Mouse (Mus musculus): ENCODE results near the gene Srarp.

Srarp gene

DNA sequence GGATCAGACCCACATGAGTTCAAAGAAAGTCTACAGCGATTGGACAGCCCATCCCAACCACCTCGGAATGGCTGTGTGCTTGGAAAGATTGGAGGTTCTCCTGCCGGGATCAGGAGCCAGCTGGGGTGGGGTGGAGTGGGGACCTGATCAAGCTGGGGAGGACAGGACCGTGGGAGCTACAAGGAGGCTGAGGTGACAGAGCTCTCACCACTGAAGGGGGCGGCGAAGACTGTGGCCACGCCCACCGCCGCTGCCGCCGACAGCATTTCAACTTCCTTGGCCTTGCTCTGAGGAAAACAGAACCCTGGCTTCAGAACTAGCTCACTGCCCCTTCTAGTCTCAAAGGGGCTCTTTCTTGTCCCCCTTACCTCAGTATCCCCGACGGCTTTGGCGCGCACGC, 41.2 kb downstream of the Srarp start:
- DNase-seq (ENCODE audit: low read depth in 2 of 2, low spot score in 2 of 2), result no peak

DNA sequence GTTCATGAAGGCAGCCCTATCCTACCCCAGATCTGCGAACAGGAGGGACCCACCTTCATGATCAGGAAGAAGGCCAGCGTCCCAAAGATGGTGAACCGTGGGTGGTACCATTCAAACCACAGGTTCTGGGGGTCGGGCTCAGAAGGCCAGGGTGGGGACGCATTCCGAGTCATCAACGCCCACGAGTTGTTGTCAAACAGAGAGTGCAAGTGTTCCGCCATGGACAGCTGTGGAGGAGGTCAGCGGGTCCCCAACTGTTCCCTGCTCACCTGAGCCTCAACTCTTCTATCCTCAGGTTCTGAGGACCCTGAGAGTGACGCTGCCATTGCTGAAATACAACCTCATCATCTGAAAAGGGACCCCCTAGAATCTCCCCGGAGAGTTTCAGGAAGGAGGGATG, 44.6 kb downstream of the Srarp start:
- no peak for DNase-seq (ENCODE audit: low read depth in 2 of 2, low spot score in 2 of 2)

DNA sequence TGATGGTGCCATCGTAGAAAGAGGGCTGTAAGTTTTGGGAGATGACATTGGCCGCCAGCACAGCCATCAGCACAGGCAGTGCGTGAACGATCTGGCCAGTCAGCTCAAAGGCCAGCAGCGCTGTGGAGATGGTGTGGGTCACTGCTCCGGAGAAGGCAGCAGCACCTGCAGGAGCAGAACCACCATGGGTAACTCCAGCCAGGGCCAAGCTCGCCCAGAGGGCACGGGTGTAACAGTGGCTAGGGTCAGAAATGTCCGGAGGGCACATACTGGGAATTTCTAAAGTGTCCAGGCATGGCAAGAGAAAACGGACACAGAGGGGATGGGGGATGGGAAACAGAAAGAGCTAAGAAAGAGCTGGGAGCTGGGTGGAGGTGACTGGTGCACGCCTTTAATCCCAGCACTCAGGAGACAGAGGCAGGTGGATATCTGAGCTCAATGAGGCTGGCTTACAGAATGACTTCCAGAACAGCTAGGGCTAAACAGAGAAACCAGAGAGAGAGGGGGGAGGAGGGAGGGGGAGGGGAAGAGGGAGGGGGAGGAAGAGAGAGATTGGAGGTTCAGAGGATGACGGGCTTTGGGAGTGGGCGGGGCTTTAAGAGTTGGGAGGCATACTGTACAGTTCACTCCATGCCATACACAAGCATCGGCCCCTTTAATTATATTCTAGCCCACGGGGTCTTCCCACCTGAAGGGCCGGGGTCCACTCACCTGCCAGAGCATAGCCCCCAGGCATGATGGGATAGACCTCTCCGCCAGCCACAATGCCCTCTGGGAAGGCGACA, 46.3 kb downstream of the Srarp start:
- no peak for DNase-seq (ENCODE audit: low read depth in 2 of 2, low spot score in 2 of 2)

- DNase-seq (ENCODE audit: low read depth in 2 of 2, low spot score in 2 of 2), result no peak
Measured at GRCm38 (mm10) chr4:141387933-141388332, 48.0 kb downstream of the Srarp start.

- peak; percentile 42 to 58 for DNase-seq (ENCODE audit: low read depth in 2 of 2, low spot score in 2 of 2)
Measured at GRCm38 (mm10) chr4:141387093-141387784, 48.7 kb downstream of the Srarp start.

DNA sequence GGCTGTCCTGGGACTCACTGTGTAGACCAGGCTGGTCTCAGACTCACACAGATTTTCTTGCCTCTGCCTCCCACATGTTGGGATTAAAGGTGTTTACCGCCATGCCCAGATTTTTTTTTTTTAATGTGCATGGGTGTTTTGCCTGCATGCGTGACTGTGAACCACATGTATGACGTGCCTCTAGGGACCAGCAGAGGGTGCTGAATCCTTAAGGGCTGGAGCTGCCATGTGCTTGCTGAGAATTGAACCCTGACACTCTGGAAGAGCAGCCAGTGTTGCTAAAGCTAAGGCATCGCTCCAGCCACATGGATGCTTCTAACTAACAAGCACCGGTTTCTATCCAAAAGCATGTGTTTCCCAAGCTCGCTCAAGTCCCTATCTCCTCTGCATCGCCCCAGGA, 49.8 kb downstream of the Srarp start:
- DNase-seq (ENCODE audit: low read depth in 2 of 2, low spot score in 2 of 2), result no peak

GRCm38 (mm10) chr4:141385275-141385674, 50.6 kb downstream of the Srarp start:
- peak in 1 of 2 experiments; percentile 36 for DNase-seq (ENCODE audit: low read depth in 2 of 2, low spot score in 2 of 2)

All from CD8-positive naive resting alpha-beta T cell, adult 2 months (primary cell).